17 mouse cellular contexts compared by ENCODE assay signal in genomic region chr5:36923826-36924700, GRCm38 (mm10). TPM values are rescaled to one million over a fixed set of nuclear protein-coding genes. Genes with fewer than 3 reads are reported as not detected.
A peak's percentile ranks its signal among the peaks of the same experiment; 100 is the strongest.
DNase-seq lines count a peak whose midpoint lies in the region; ATAC-seq and TF ChIP-seq lines count a peak whose summit lies in the region.
"Had no signal": no experiment of that assay in that cellular context is flagged by ENCODE, and none has a peak within 500 bp of the region (broad histone marks: within the 10 kb centered on the region; RNA-seq: fewer than 3 reads in every experiment).

No protein-coding gene starts in this region.

- H3K27ac ChIP-seq in midbrain, postnatal 0 days (ENCODE audit: low read depth, low read length) = peak overlapping the region; percentile 78
- H3K27ac ChIP-seq in midbrain, embryonic 11.5 days (ENCODE audit: low read depth, low read length) = no peak overlapping the region
- H3K27ac ChIP-seq in heart, embryonic 10.5 days = peak overlapping the region; percentile 83
- H3K27ac ChIP-seq in neural tube, embryonic 14.5 days (ENCODE audit: low read depth, low read length) = 0 out of 2 replicates have a peak overlapping the region, but pooled peaks have one; percentile 8
- H3K27ac ChIP-seq: embryonic facial prominence, embryonic 13.5 days had no signal

- peaks cover 17% of the 10 kb centered on the region; the same call in 1 of the 2 replicates for H3K4me1 ChIP-seq in midbrain, postnatal 0 days (ENCODE audit: insufficient read depth, low read length)
- no peaks in the 10 kb centered on the region for H3K4me1 ChIP-seq in midbrain, embryonic 11.5 days (ENCODE audit: control insufficient read depth, insufficient read depth, low read length)
- H3K4me1 ChIP-seq in heart, embryonic 10.5 days = peaks cover 36% of the 10 kb centered on the region
- peaks cover 9% of the 10 kb centered on the region for H3K4me1 ChIP-seq in neural tube, embryonic 14.5 days (ENCODE audit: control insufficient read depth, insufficient read depth, low read length)
- H3K4me1 ChIP-seq: embryonic facial prominence, embryonic 13.5 days had no signal

- no peak overlapping the region for H3K4me3 ChIP-seq in midbrain, postnatal 0 days (ENCODE audit: low read depth, low read length)
- no peak overlapping the region for H3K4me3 ChIP-seq in midbrain, embryonic 11.5 days (ENCODE audit: low read depth, low read length)
- peak overlapping the region; percentile 22; the same call in 1 of the 2 replicates for H3K4me3 ChIP-seq in heart, embryonic 10.5 days
- no peak overlapping the region for H3K4me3 ChIP-seq in neural tube, embryonic 14.5 days (ENCODE audit: low read depth, low read length)
- H3K4me3 ChIP-seq: embryonic facial prominence, embryonic 13.5 days had no signal

- ATAC-seq in midbrain, postnatal 0 days (ENCODE audit: low FRiP score) = peak; percentile 6
- ATAC-seq in midbrain, embryonic 11.5 days (ENCODE audit: low FRiP score) = no peak
- ATAC-seq in neural tube, embryonic 14.5 days (ENCODE audit: low read depth) = no peak
- ATAC-seq in erythroblast, adult 5-6 weeks (replicated peaks; ENCODE audit: low FRiP score, poor library complexity, severe bottlenecking) = no peak
- ATAC-seq: intestine, embryonic 16.5 days; Patski had no signal

- H3K4me2 ChIP-seq in midbrain, postnatal 0 days (ENCODE audit: low read depth, low read length, poor library complexity, severe bottlenecking) = no peak overlapping the region
- H3K4me2 ChIP-seq in midbrain, embryonic 11.5 days = no peak overlapping the region
- no peak overlapping the region for H3K4me2 ChIP-seq in neural tube, embryonic 14.5 days (ENCODE audit: low read depth, low read length)
- H3K4me2 ChIP-seq: embryonic facial prominence, embryonic 13.5 days; liver, embryonic 11.5 days had no signal

- H3K9me3 ChIP-seq in midbrain, postnatal 0 days (ENCODE audit: low read length) = no peaks in the 10 kb centered on the region
- no peaks in the 10 kb centered on the region for H3K9me3 ChIP-seq in midbrain, embryonic 11.5 days (ENCODE audit: control insufficient read depth, low read length)
- H3K9me3 ChIP-seq in heart, embryonic 10.5 days = no peaks in the 10 kb centered on the region
- no peaks in the 10 kb centered on the region for H3K9me3 ChIP-seq in neural tube, embryonic 14.5 days (ENCODE audit: control insufficient read depth, low read length)
- H3K9me3 ChIP-seq: embryonic facial prominence, embryonic 13.5 days had no signal

- H3K27me3 ChIP-seq in midbrain, postnatal 0 days (ENCODE audit: insufficient read depth, low read length) = no peaks in the 10 kb centered on the region
- no peaks in the 10 kb centered on the region for H3K27me3 ChIP-seq in midbrain, embryonic 11.5 days (ENCODE audit: control insufficient read depth, insufficient read depth, low read length)
- no peaks in the 10 kb centered on the region for H3K27me3 ChIP-seq in heart, embryonic 10.5 days (ENCODE audit: insufficient read depth, poor library complexity, severe bottlenecking)
- no peaks in the 10 kb centered on the region for H3K27me3 ChIP-seq in neural tube, embryonic 14.5 days (ENCODE audit: control insufficient read depth, insufficient read depth, low read length)
- H3K27me3 ChIP-seq: embryonic facial prominence, embryonic 13.5 days had no signal

- TF ChIP-seq CTCF in midbrain, postnatal 0 days (IDR thresholded peaks at IDR 0.05) = no peak

- peaks cover 5% of the 10 kb centered on the region for H3K36me3 ChIP-seq in midbrain, postnatal 0 days (ENCODE audit: insufficient read depth, low read length)
- H3K36me3 ChIP-seq in midbrain, embryonic 11.5 days (ENCODE audit: control insufficient read depth, insufficient read depth, low read length) = no peaks in the 10 kb centered on the region
- no peaks in the 10 kb centered on the region for H3K36me3 ChIP-seq in heart, embryonic 10.5 days
- no peaks in the 10 kb centered on the region for H3K36me3 ChIP-seq in neural tube, embryonic 14.5 days (ENCODE audit: control insufficient read depth, insufficient read depth, low read length)
- H3K36me3 ChIP-seq: embryonic facial prominence, embryonic 13.5 days had no signal

- DNase-seq in frontal cortex, adult 2 months (ENCODE audit: extremely low spot score in 1 of 2, low spot score in 1 of 2) = peak; percentile 65 to 68
- no peak for DNase-seq in frontal cortex, postnatal 25 days (ENCODE audit: low spot score in 2 of 2)
- peak; percentile 62 for DNase-seq in midbrain, postnatal 0 days (ENCODE audit: low spot score)
- no peak for DNase-seq in midbrain, embryonic 11.5 days (ENCODE audit: low spot score, missing footprints)
- DNase-seq in heart, embryonic 10.5 days (ENCODE audit: low spot score) = no peak
- no peak for DNase-seq in urinary bladder, adult 2 months (ENCODE audit: low spot score)
- DNase-seq: cerebellum, postnatal 14 days; gastrocnemius, postnatal 14 days; retina, postnatal 1 day; thymus, postnatal 4 days had no signal

- WGBS in midbrain, postnatal 0 days = 35% methylated on average over 11 of the region's 11 CpGs
- WGBS in midbrain, embryonic 11.5 days = 59% methylated on average over 11 of the region's 11 CpGs
- WGBS in heart, embryonic 10.5 days = 22% methylated on average over 11 of the region's 11 CpGs
- 41% methylated on average over 11 of the region's 11 CpGs for WGBS in neural tube, embryonic 14.5 days

- H3K9ac ChIP-seq in midbrain, postnatal 0 days (replicated peaks; ENCODE audit: low read length, poor library complexity, severe bottlenecking) = no peak overlapping the region
- no peak overlapping the region for H3K9ac ChIP-seq in midbrain, embryonic 11.5 days (ENCODE audit: low read length)
- no peak overlapping the region for H3K9ac ChIP-seq in neural tube, embryonic 14.5 days (replicated peaks; ENCODE audit: low read depth, low read length)
- H3K9ac ChIP-seq: embryonic facial prominence, embryonic 13.5 days had no signal

RNA-seq across cellular contexts. Expression of gene Ppp2r2c, which starts 55.8 kb away (rescaled TPM):
- polyA plus RNA-seq in frontal cortex, adult 2 months (2012; rRNA removed) = 354 and 368 TPM in 2 replicates
- 205 and 231 TPM in 2 replicates for total RNA-seq in midbrain, postnatal 0 days (2014; rRNA removed)
- polyA plus RNA-seq in midbrain, postnatal 0 days (2015; fragmentation: Nextera tagmentation; extraction: Ambion mirVana) = 89.0 and 91.8 TPM in 2 replicates
- polyA plus RNA-seq in midbrain, embryonic 11.5 days (2014; fragmentation: Nextera tagmentation; extraction: Ambion mirVana) = 1.2 TPM in 2 replicates
- 0.03 TPM in 1 of 2 replicates, not detected in the other for polyA plus RNA-seq in heart, embryonic 10.5 days (2016; fragmentation: Nextera tagmentation; extraction: Ambion mirVana)
- 64.1 and 67.0 TPM in 2 replicates for polyA plus RNA-seq in neural tube, embryonic 14.5 days (2014; fragmentation: Nextera tagmentation; extraction: Ambion mirVana)
- polyA plus RNA-seq in urinary bladder, adult 2 months (2012; rRNA removed) = 0.11 and 0.12 TPM in 2 replicates
- total RNA-seq in erythroblast, adult 5-6 weeks (2015; ENCODE audit: low replicate concordance) = not detected in 2 replicates
- total RNA-seq in erythroblast, adult 5-6 weeks (2017; ENCODE audit: low replicate concordance) = 0.26 TPM in 1 of 2 replicates, not detected in the other
- total RNA-seq: monocyte, adult 5-6 weeks had no signal

Comparison
In these comparisons a context has a peak if more than half of its experiments do, and no peak if none do; other contexts are left out.
1. DNase-seq: peak in frontal cortex, adult 2 months (2 of 2) and midbrain, postnatal 0 days (single experiment); none in frontal cortex, postnatal 25 days (0 of 2), midbrain, embryonic 11.5 days (single experiment), heart, embryonic 10.5 days (single experiment) and urinary bladder, adult 2 months (single experiment).
2. RNA of gene Ppp2r2c, which starts 55.8 kb away (polyA plus RNA-seq): 354 to 368 TPM in frontal cortex, adult 2 months, 89.0 to 91.8 TPM in midbrain, postnatal 0 days and 64.1 to 67.0 TPM in neural tube, embryonic 14.5 days; 1.2 TPM in midbrain, embryonic 11.5 days, 0.11 to 0.12 TPM in urinary bladder, adult 2 months and 0.03 TPM in heart, embryonic 10.5 days; every median in the first group is over 10 times any median in the second.